Mouse (Mus musculus) liver, embryonic 13.5 days (tissue): ENCODE data around the gene Art2b. TPM values are rescaled to one million over a fixed set of nuclear protein-coding genes. Genes with fewer than 3 reads are reported as not detected.
"Not testable (repeated sequence)": the region's sequence is repeated elsewhere in the genome, so short reads cannot be mapped to it uniquely, and the experiment has no call there.

Experiments used
- ATAC-seq: fragments of 200-750 bp; cut with Nextera tagmentation; 2 replicates; pipeline ENCODE4 v1.8.0; 2017; ENCODE audit warnings: low read depth, mild to moderate bottlenecking, moderate number of reproducible peaks, moderate library complexity
- DNase-seq: peaks from one replicate; pipeline ENCODE4 v3.0.0; 2022
- H3K27ac ChIP-seq: fragments of 300-500 bp; sonication (generic); 2 replicates; pipeline ENCODE4 v1.5.1; 2015; ENCODE audit warnings: moderate library complexity, mild to moderate bottlenecking, inconsistent platforms
- H3K27me3 ChIP-seq: fragments of 300-500 bp; sonication (generic); 2 replicates; pipeline ENCODE4 v1.6.1; 2015; ENCODE audit warnings: mild to moderate bottlenecking, inconsistent platforms
- H3K36me3 ChIP-seq: fragments of 300-500 bp; sonication (generic); 2 replicates; pipeline ENCODE4 v1.6.1; 2015; ENCODE audit warnings: mild to moderate bottlenecking, inconsistent platforms
- H3K4me1 ChIP-seq: fragments of 300-500 bp; sonication (generic); replicated peaks from 2 replicates; pipeline ENCODE4 v1.6.1; 2015; ENCODE audit warnings: inconsistent platforms
- H3K4me2 ChIP-seq: fragments of 300-500 bp; sonication (generic); 2 replicates; pipeline ENCODE4 v1.6.1; 2015; ENCODE audit warnings: inconsistent platforms, mild to moderate bottlenecking, moderate library complexity
- H3K4me3 ChIP-seq: fragments of 300-500 bp; sonication (generic); replicated peaks from 2 replicates; pipeline ENCODE4 v1.5.1; 2015; ENCODE audit warnings: mild to moderate bottlenecking, inconsistent platforms
- H3K9ac ChIP-seq: fragments of 300-500 bp; sonication (generic); 2 replicates; pipeline ENCODE4 v1.6.1; 2015; ENCODE audit warnings: mild to moderate bottlenecking, inconsistent platforms
- H3K9me3 ChIP-seq: fragments of 300-500 bp; sonication (generic); replicated peaks from 2 replicates; pipeline ENCODE4 v1.6.1; 2016; ENCODE audit warnings: inconsistent platforms
- WGBS: fragments of 180-500 bp; shearing (Covaris S2); methylation state at CpG from one replicate; pipeline ENCODE4 v1.1.7; 2015; ENCODE audit not compliant: insufficient replicate concordance; 5-methylcytosine and 5-hydroxymethylcytosine counted together
- polyA plus RNA-seq: library from polyadenylated mRNA; unstranded; fragments of >200 nt; fragmentation: Nextera tagmentation; extraction: Ambion mirVana; gene quantifications from 2 replicates; pipeline ENCODE4 v1.2.1, GENCODE M21; 2015

The Art2b gene
- polyA plus RNA-seq, 1 experiment from 2014 or later, result not detected

GRCm38 (mm10) chr7:101615406-101615805 is 30.0 kb upstream of the Art2b start:
- ATAC-seq, result no peak
- DNase-seq, result no peak
- Histone ChIP-seq H3K9ac (no peak overlapping the region), H3K4me1 (no peaks in the 10 kb centered on the region), H3K27ac (no peak overlapping the region), H3K9me3 (no peaks in the 10 kb centered on the region), H3K27me3 (no peaks in the 10 kb centered on the region), H3K4me2 (no peak overlapping the region), H3K36me3 (no peaks in the 10 kb centered on the region), H3K4me3 (no peak overlapping the region)
- 63% methylated on average over 7 of the region's 7 CpGs for WGBS

GRCm38 (mm10) chr7:101612786-101613527 is 27.6 kb upstream of the Art2b start:
- H3K9ac ChIP-seq, DNase-seq, H3K4me3 ChIP-seq, H3K9me3 ChIP-seq, H3K27me3 ChIP-seq, H3K4me2 ChIP-seq, ATAC-seq, H3K36me3 ChIP-seq, H3K4me1 ChIP-seq, H3K27ac ChIP-seq: not testable (repeated sequence)
- WGBS, result 56% methylated on average over 8 of the region's 8 CpGs

DNA sequence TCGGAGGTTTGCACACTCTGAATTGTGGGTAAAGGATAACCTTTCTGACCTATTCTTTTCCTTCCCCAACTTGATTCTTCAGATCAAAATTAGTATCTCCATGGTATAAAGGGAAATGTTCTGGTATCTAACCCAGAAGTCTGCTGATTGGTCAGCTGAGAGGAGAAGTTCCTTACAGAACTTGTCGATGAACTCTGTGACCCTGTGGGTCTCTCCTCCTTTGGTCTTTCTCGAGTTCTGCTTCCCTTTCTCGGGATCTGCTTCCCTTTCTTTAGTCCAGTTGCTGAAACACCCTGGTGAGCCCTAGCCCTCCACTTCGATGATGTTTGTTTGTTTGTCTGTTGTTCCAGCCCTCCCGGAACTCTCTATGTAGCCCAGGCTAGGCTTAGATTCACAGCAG is 22.4 kb upstream of the Art2b start:
- no peaks in the 10 kb centered on the region for H3K4me1 ChIP-seq
- WGBS, result 46% methylated on average over 6 of the region's 6 CpGs
- ATAC-seq (no peak), DNase-seq (no peak)
- H3K9me3 ChIP-seq, result no peaks in the 10 kb centered on the region
- H3K27ac ChIP-seq, result no peak overlapping the region
- H3K4me3 ChIP-seq, result no peak overlapping the region
- H3K36me3 ChIP-seq, result no peaks in the 10 kb centered on the region
- H3K4me2 ChIP-seq, result no peak overlapping the region
- H3K9ac ChIP-seq, result no peak overlapping the region
- no peaks in the 10 kb centered on the region for H3K27me3 ChIP-seq

- 65% methylated on average over 1 of the region's 1 CpGs for WGBS
- H3K4me1 ChIP-seq, result no peaks in the 10 kb centered on the region
- no peak for ATAC-seq
Observed at GRCm38 (mm10) chr7:101600406-101600805, 15.0 kb upstream of the Art2b start.

DNA sequence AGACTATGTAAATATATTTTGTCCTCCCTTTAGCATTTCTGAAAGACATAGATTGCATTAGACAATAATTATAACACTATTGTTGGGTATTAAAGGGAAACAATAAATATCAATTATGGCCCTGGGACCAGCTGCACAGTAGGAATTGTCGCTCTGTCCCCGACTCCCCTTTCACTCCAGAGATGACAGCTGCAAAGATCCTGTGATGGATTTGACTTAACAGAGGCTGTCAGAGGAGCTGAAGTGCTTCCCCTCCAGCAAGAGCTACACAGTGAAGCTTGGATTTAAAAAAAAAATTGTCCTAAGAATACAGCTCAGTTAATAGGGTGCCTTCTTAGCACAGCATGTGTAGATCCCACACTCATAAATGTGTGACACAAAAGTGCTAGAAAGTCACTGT is 13.1 kb upstream of the Art2b start:
- H3K36me3 ChIP-seq, result no peaks in the 10 kb centered on the region
- no peaks in the 10 kb centered on the region for H3K4me1 ChIP-seq
- H3K4me3 ChIP-seq, result no peak overlapping the region
- DNase-seq, result no peak
- H3K4me2 ChIP-seq, result no peak overlapping the region
- H3K27ac ChIP-seq, result no peak overlapping the region
- 54% methylated on average over 2 of the region's 2 CpGs for WGBS
- no peaks in the 10 kb centered on the region for H3K9me3 ChIP-seq
- no peaks in the 10 kb centered on the region for H3K27me3 ChIP-seq
- no peak for ATAC-seq
- no peak overlapping the region for H3K9ac ChIP-seq

More at GRCm38 (mm10) chr7:101600406-101600805, 15.0 kb upstream of the Art2b start:
- no peak overlapping the region for H3K4me3 ChIP-seq
- H3K36me3 ChIP-seq, result no peaks in the 10 kb centered on the region
- H3K9ac ChIP-seq, result no peak overlapping the region
- no peak overlapping the region for H3K4me2 ChIP-seq
- H3K27me3 ChIP-seq, result no peaks in the 10 kb centered on the region
- DNase-seq, result no peak
- no peaks in the 10 kb centered on the region for H3K9me3 ChIP-seq
- H3K27ac ChIP-seq, result no peak overlapping the region

- no peaks in the 10 kb centered on the region for H3K27me3 ChIP-seq
- no peaks in the 10 kb centered on the region for H3K4me1 ChIP-seq
- ATAC-seq (no peak), DNase-seq (no peak)
- no peak overlapping the region for H3K4me3 ChIP-seq
- H3K9me3 ChIP-seq, result no peaks in the 10 kb centered on the region
- H3K9ac ChIP-seq, result no peak overlapping the region
- no peak overlapping the region for H3K27ac ChIP-seq
- H3K36me3 ChIP-seq, result no peaks in the 10 kb centered on the region
- no peak overlapping the region for H3K4me2 ChIP-seq
- WGBS, result 52% methylated on average over 2 of the region's 2 CpGs
Observed at GRCm38 (mm10) chr7:101594969-101595368, 9.6 kb upstream of the Art2b start.

- DNase-seq, H3K4me1 ChIP-seq, H3K4me2 ChIP-seq, H3K27ac ChIP-seq, H3K9ac ChIP-seq, H3K27me3 ChIP-seq, H3K9me3 ChIP-seq, H3K4me3 ChIP-seq, ATAC-seq, H3K36me3 ChIP-seq: not testable (repeated sequence)
- 30% methylated on average over 6 of the region's 6 CpGs for whole genome bisulfite sequencing
Observed at GRCm38 (mm10) chr7:101584271-101584670, 1.1 kb downstream of the Art2b start.

DNA sequence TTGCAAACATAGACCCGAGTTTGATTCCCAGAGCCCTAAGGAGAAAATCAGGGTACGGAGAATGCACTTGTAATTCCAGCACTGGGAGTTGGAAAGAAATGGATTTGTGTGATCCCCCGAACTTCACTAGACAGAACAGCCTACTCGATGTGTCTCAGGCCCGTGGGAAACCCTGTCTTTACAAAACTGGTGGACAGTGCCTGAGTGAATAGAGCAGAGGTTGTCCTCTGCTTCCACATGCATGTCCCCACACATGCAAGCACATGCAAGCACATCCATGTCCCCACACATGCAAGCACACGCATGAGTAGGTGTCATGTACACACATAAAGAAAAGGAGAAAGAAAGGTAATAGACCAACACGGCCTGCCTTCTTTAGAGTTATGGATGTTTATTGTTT is 3.4 kb downstream of the Art2b start:
- no peak for DNase-seq
- H3K27me3 ChIP-seq, result no peaks in the 10 kb centered on the region
- ATAC-seq, result no peak
- H3K9ac ChIP-seq, result no peak overlapping the region
- no peaks in the 10 kb centered on the region for H3K9me3 ChIP-seq
- no peak overlapping the region for H3K4me2 ChIP-seq
- WGBS, result 54% methylated on average over 7 of the region's 7 CpGs
- no peaks in the 10 kb centered on the region for H3K36me3 ChIP-seq
- H3K4me1 ChIP-seq, result no peaks in the 10 kb centered on the region
- H3K4me3 ChIP-seq, result no peak overlapping the region
- no peak overlapping the region for H3K27ac ChIP-seq

- not testable (repeated sequence) for H3K4me1 ChIP-seq, H3K9me3 ChIP-seq, H3K27me3 ChIP-seq, H3K4me3 ChIP-seq, H3K36me3 ChIP-seq, H3K9ac ChIP-seq, ATAC-seq, H3K4me2 ChIP-seq, H3K27ac ChIP-seq, DNase-seq
- 67% methylated on average over 3 of the region's 3 CpGs for WGBS
Observed at GRCm38 (mm10) chr7:101580863-101581262, 4.5 kb downstream of the Art2b start.

GRCm38 (mm10) chr7:101574413-101574812 is 11.0 kb downstream of the Art2b start:
- H3K27me3 ChIP-seq, result no peaks in the 10 kb centered on the region
- 40% methylated on average over 3 of the region's 3 CpGs for WGBS
- H3K4me3 ChIP-seq, result no peak overlapping the region
- H3K4me2 ChIP-seq, result no peak overlapping the region
- no peak for DNase-seq
- ATAC-seq, result no peak
- H3K4me1 ChIP-seq, result no peaks in the 10 kb centered on the region
- H3K36me3 ChIP-seq, result no peaks in the 10 kb centered on the region
- no peak overlapping the region for H3K27ac ChIP-seq
- no peak overlapping the region for H3K9ac ChIP-seq
- H3K9me3 ChIP-seq, result no peaks in the 10 kb centered on the region

DNA sequence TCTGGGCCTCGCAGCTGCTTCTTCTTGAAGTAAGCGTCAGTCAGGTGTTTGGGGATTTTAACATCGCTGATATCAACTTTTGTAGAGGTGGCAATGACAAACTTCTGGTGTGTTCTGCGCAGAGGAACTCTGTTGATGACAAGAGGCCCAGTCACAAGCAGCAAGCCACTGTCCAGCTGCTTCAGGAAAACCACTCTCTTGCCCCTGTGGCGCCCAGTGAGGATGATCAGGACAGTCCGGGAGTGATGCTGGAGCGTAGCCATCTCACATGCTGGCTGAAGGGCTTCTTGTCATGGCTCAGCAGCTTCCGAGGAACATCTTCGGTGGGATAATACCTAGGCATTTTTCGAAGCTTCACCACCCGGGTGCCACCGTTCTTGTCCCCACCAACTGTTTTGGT is 11.8 kb downstream of the Art2b start:
- not testable (repeated sequence) for H3K4me3 ChIP-seq, H3K27me3 ChIP-seq, H3K4me1 ChIP-seq, DNase-seq, ATAC-seq, H3K36me3 ChIP-seq, H3K9ac ChIP-seq, H3K27ac ChIP-seq, H3K9me3 ChIP-seq, H3K4me2 ChIP-seq
- 74% methylated on average over 12 of the region's 12 CpGs for WGBS

- Histone ChIP-seq H3K4me2 (no peak overlapping the region), H3K27ac (no peak overlapping the region), H3K4me1 (no peaks in the 10 kb centered on the region), H3K4me3 (no peak overlapping the region), H3K9ac (no peak overlapping the region), H3K36me3 (no peaks in the 10 kb centered on the region), H3K9me3 (no peaks in the 10 kb centered on the region), H3K27me3 (no peaks in the 10 kb centered on the region)
- no peak for DNase-seq
- no peak for ATAC-seq
- 77% methylated on average over 2 of the region's 2 CpGs for WGBS
Observed at GRCm38 (mm10) chr7:101564086-101564485, 21.3 kb downstream of the Art2b start.
